Mouse (Mus musculus) CD4-positive, CD25-positive, alpha-beta regulatory T cell (primary cell): Measurements from ENCODE around the gene Gm3604. TPM values are rescaled to one million over a fixed set of nuclear protein-coding genes. Genes with fewer than 3 reads are reported as not detected.

Experiments used
- polyA plus RNA-seq: library from polyadenylated mRNA; unstranded; fragments of 100-300 nt; shearing (Covaris generic); gene quantifications from one replicate; pipeline ENCODE4 v1.2.1, GENCODE M21; 2017

The Gm3604 gene
- 3.7 TPM for polyA plus RNA-seq

GRCm38 (mm10) chr13:62382952-62383351 lies at the start of gene Gm3604:
Gene Gm3604 (minus strand): TSS chr13:62383177.

Other genes starting within 250 kb of the Gm3604 start
- 13.2 TPM for gene Gm49359, start 83.7 kb upstream of the Gm3604 start, polyA plus RNA-seq
- gene Zfp935, start 175.3 kb upstream of the Gm3604 start, polyA plus RNA-seq = not detected
- 8.5 TPM for gene Zfp934, start 188.0 kb upstream of the Gm3604 start, polyA plus RNA-seq
- 2.0 TPM for gene 6720489N17Rik, start 241.0 kb upstream of the Gm3604 start, polyA plus RNA-seq